Mouse (Mus musculus): Measurements from ENCODE around the gene Ezh2. TPM values are rescaled to one million over a fixed set of nuclear protein-coding genes. Genes with fewer than 3 reads are reported as not detected.

Ezh2 gene
- polyA plus RNA-seq (2017; shearing (Covaris generic)), result 42.5 TPM

DNA sequence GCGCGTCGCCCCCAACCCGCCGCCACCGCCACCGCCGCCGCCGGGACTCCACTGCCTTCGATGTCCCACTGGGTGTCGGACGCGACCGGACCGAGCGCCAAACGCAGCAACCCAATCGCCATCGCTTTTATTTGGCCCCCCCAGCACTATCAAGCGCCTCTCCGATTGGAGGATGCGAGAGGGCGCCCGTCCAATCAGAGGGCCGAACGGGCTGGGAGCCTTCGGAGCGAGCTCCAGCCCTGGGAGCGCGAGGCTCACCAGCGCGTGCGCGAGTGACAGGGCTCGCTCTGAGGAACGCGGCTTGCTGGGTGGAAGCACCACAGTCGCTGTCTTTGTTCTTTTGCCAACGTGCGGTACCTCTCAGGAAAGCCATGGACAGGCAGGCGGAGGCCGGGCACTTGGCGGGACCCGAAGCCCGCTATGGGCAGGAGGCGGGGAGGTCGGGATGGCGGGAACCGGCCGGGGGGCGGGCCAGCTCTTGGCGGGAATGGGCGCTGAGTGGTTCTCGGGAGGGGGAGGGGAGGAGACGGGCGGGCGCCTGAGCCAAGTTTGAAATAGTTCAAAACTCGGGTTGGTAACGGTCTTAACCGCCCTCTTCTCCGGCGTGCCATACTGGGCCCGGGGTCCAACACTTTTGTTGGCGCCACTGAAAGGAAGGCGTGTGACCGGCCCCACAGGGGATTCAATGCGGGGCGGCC lies at the start of gene Ezh2:
TSS of gene Ezh2 (minus strand) at position 416 of the 698 bp plus-strand sequence.

Other genes with a start within 250 kb of the Ezh2 start
- 113 TPM for gene Cul1, start 141.9 kb downstream of the Ezh2 start, polyA plus RNA-seq (2017; shearing (Covaris generic))
- gene Pdia4, start 218.1 kb upstream of the Ezh2 start, polyA plus RNA-seq (2017; shearing (Covaris generic)), result 68.8 TPM
- not detected for gene Zfp786, start 235.5 kb upstream of the Ezh2 start, polyA plus RNA-seq (2017; shearing (Covaris generic))
- 15.6 TPM for gene Zfp398, start 240.3 kb upstream of the Ezh2 start, polyA plus RNA-seq (2017; shearing (Covaris generic))